Mouse (Mus musculus) forelimb bud, embryonic 11.5 days (tissue): ENCODE data around the gene H2-M9.

Experiments
- DNase-seq: peaks from one replicate; pipeline ENCODE4 v3.0.0-alpha.2; 2012; ENCODE audit warnings: low read depth, low spot score

H2-M9 gene

GRCm38 (mm10) chr17:36642566-36642965 lies at the start of gene H2-M9:
TSS of gene H2-M9 (minus strand) at chr17:36642666.
- no peak for DNase-seq

- DNase-seq, result no peak
Measured at GRCm38 (mm10) chr17:36672119-36672518, 29.7 kb upstream of the H2-M9 start, which contains the start of gene H2-M1. TSS of gene H2-M1 (minus strand) at chr17:36672219.
